Mouse (Mus musculus): Measurements from ENCODE around the gene Ppp1cc.
"Not testable (repeated sequence)": the region's sequence is repeated elsewhere in the genome, so short reads cannot be mapped to it uniquely, and the experiment has no call there.

Ppp1cc gene

GRCm38 (mm10) chr5:122136508-122137408, 21.3 kb upstream of the Ppp1cc start:
- DNase-seq (ENCODE audit: low read depth, low spot score), result no peak

- DNase-seq (ENCODE audit: low read depth, low spot score), result no peak
These were observed 19.2 kb upstream of the Ppp1cc start for GRCm38 (mm10) chr5:122138856-122139255.

GRCm38 (mm10) chr5:122139771-122140170, 18.3 kb upstream of the Ppp1cc start:
- not testable (repeated sequence) for DNase-seq (ENCODE audit: low read depth, low spot score)

DNA sequence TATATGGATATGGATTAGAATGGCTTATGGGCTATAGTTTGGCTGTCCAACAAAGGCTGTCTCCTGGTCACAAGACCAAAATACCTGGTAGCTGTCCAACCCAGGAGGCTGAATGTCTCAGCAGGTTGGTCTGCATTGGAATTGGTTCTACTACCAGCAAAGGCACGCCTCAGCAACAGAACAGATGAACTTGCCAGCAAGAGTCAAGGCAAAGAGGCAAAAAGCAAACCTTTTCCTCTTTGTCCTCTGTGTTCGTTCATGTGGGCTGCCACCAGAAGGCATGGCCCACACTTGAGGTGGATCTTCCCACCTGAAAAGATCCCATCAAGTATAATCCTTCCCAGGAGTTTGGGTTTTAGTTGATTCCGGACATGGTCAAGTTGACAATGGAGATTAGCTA, 17.4 kb upstream of the Ppp1cc start, which contains the start of gene Ccdc63:
Ccdc63 (minus strand) TSS at position 101 of the 400 bp plus-strand sequence.
- no peak for DNase-seq (ENCODE audit: low read depth, low spot score)

DNA sequence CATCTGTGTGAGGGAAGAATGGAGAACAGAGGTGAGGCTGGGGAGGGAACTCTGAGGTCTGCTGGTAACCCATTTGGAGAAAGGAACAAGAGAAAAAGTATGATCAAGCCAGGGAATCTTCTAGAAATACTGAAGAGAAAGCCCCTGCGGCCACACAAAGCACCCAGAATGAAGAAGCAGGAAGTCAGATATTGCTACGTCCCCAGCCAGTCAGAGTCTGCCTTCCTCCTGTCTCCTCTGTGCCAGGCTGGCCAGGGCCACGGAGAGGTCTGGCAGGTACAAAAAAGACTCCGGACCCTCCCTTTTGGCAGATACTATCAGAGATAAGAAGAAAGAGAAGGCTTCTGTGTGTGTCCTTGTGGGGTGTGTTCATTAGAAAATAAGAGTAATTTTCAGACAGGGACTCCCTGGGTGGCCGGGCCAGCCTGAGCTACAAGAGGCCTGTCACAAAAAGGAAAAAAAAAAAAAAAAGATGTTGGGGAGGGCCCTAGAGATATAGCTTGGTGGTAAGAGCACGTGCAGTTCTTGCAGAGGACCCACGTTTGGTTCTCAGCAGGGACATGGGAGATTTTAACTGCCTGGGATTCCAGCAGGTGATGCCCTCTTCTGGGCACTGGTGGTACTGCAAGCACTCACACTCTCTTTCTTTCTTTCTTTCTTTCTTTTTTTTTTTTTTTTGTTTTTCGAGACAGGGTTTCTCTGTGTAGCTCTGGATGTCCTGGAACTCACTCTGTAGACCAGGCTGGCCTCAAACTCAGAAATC, 15.7 kb upstream of the Ppp1cc start:
- peak; percentile 81 for DNase-seq (ENCODE audit: low read depth, low spot score)

GRCm38 (mm10) chr5:122143543-122143942, 14.5 kb upstream of the Ppp1cc start:
- DNase-seq (ENCODE audit: low read depth, low spot score), result peak; percentile 28

GRCm38 (mm10) chr5:122144825-122145224, 13.3 kb upstream of the Ppp1cc start:
- DNase-seq (ENCODE audit: low read depth, low spot score), result peak; percentile 35

DNA sequence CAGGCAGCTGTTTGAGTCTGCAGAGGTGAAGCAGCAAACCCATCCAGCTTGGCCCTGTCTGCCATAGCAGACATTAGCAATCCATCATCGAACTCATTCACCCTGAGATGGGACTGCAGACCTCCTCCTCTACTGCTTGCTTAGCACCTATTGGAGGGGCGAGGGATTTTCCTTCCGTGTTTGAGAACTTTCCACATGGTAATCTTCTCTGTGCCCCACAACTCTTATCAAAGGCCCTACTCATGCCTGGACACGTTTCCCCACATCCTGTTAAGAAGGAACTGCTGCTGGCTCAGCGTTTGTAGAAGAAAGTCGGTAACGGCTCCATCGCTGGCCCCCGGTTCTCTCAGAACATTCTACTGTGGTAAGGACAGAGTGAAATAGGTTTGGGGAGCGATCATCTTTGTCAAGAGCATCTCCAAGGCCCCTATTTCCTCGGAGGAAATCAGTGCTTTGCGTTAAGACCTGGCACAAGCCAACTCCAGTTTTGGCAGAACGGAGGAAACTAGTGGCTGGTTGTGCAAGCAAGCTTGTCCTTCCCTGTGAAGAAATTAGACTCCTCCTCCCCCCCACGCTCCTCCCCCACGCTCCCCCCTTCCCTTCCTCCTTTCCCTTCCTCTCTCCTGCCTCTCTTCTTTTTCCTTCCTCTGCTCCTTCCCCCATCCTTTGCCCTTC, 12.6 kb upstream of the Ppp1cc start:
- DNase-seq (ENCODE audit: low read depth, low spot score), result peak; percentile 92

GRCm38 (mm10) chr5:122146056-122146580, 12.0 kb upstream of the Ppp1cc start:
- peak; percentile 43 for DNase-seq (ENCODE audit: low read depth, low spot score)

GRCm38 (mm10) chr5:122146609-122147008, 11.5 kb upstream of the Ppp1cc start:
- DNase-seq (ENCODE audit: low read depth, low spot score), result peak; percentile 66

- peak; percentile 91 for DNase-seq (ENCODE audit: low read depth, low spot score)
These were observed 10.0 kb upstream of the Ppp1cc start for GRCm38 (mm10) chr5:122148107-122148506.

DNA sequence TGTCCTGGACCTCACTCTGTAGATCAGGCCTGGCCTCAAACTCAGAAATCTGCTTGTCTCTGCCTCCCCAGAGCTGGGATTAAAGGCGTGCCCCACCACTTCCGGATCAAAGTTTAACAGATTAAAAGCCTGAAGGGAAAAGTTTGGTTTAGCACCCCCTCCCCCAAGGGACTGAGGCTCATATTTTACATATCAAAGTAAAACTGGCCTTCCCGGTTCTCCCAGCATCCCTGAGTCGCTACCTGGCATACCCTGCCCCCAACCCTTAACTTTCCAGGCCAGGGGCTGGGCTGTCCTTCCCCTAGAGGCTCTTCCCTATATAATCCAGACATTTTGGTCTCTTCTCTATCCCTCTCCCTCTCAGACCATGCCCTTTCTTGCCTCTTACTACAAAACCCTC, 8.8 kb upstream of the Ppp1cc start:
- DNase-seq (ENCODE audit: low read depth, low spot score), result peak; percentile 85

DNA sequence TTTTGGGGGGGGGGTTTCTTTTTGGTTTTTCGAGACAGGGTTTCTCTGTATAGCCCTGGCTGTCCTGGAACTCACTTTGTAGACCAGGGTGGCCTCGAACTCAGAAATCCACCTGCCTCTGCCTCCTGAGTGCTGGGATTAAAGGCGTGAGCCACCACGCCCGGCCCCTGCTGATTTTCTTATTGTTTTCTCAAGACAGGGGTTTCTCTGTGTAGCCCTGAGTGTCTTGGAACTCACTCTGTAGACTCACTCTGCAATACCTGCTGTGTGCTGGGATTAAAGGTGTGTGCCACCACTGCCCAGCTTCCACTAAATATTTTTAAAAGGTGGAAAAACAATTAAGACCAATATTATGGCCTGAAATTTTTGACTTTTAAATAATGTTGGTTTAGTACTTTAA, 5.6 kb upstream of the Ppp1cc start:
- DNase-seq (ENCODE audit: low read depth, low spot score), result peak; percentile 63

DNA sequence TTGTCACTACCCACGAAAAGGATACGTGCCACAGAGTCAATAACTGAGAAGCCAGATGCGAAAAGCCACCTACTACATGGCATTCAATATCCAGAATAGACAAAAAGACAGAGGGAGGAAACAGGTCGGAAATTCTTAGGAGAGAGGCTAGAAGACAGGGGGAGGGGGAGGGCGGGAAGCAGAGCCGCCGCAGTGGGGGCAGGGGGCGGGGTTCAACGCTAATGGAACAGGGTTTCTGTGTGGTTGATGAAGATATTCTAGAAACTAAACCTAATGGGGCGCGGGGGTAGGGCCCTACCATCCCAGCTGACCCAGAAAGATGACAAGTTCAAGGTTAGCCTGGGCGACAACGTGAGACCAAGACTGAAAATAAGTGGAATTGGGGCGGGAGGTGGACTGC, 4.1 kb upstream of the Ppp1cc start:
- DNase-seq (ENCODE audit: low read depth, low spot score), result peak; percentile 38

- DNase-seq (ENCODE audit: low read depth, low spot score), result no peak
These were observed 3.3 kb upstream of the Ppp1cc start for GRCm38 (mm10) chr5:122154782-122155181.

- DNase-seq (ENCODE audit: low read depth, low spot score), result no peak
These were observed 2.5 kb upstream of the Ppp1cc start for GRCm38 (mm10) chr5:122155613-122156012.

DNA sequence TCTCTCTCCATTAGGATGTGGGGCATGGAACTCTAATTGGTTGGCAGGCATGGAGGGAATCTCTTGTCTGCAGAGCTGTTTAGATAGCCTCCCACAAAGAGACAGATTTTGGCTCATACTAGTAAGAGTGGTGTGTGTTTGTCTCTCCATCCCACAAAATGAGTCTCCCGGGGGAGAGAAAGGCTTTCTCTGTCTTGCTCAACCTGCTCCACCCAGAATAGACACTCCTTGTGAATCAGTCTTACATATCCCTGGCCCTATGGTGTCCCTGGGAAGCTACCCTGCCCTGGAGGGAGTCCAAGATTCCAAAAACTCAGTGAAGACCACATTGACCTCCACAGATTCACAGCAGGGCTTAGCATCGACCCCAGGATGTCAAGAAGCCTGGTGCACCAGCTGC, 1.6 kb upstream of the Ppp1cc start:
- DNase-seq (ENCODE audit: low read depth, low spot score), result no peak

- DNase-seq (ENCODE audit: low read depth, low spot score), result peak; percentile 25
These were observed 758 bp downstream of the Ppp1cc start for GRCm38 (mm10) chr5:122158557-122159515.

DNA sequence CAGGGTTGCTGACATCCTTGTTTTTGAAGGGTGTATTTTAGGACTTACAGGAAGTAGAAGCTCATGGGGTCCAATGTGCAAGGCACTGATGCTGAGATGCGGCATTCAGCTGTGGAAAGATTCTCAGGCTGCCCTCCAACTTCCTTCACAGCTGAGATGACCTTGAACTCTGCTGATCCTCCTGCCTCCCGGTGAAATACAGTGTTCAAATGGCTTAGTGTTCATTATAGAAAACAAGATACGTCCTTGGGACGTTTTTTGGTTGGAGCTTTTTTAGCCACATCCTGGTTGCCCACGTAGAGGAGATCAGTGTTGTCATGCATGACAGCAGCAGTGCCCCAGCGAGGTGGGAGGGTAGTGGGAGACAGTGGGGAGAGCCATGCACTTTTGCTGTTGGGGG, 5.1 kb downstream of the Ppp1cc start:
- DNase-seq (ENCODE audit: low read depth, low spot score), result peak; percentile 56

DNA sequence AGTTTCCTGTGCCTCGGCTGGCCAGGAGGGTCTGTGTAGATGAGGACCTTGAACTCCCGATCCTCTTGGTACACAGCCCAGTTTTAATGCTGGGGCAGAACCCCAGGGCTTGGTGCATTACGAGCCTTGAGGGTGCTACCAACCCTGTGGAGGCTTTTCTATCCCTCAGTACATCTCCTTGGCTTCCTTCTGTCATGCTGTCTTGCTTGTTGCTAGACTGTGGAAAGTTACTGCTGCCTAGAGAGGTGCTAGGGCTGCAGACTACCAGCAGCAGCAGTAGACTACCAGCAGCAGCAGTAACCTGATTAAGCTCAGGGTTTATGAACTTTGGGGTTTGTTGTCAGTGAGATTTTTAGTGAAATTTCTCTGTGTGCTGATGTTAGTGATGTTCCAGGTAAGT, 5.9 kb downstream of the Ppp1cc start:
- DNase-seq (ENCODE audit: low read depth, low spot score), result no peak
